Mouse (Mus musculus): Measurements from ENCODE around the gene Sumo2. TPM values are rescaled to one million over a fixed set of nuclear protein-coding genes. Genes with fewer than 3 reads are reported as not detected.
A peak's percentile ranks its signal among the peaks of the same experiment; 100 is the strongest.

Gene Sumo2
- polyA plus RNA-seq, 1 experiment: 85.2 TPM

DNA sequence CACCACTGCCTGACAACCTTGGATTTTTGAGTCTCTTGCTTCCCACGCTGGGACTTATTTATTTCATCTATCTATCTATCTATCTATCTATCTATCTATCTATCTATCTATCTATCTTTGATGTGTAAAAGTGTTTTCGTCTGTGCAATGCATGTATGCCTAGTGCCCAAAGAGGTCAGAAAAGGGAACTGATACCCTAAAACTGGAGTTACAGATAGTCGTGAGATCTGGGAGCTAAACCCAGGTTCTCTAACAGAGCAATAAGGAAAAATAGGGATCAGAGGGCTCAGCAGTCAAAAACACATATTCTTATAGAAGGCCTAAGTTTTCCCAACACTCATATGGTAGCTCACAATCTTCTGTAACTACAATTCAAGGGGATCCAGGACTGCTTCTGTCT, 16.5 kb downstream of the Sumo2 start:
- H3K27ac ChIP-seq (ENCODE audit: insufficient read depth, low read depth, low read length): no peak overlapping the region
- TF ChIP-seq CTCF (conservative IDR thresholded peaks at IDR 0.05; ENCODE audit: insufficient read depth, insufficient read length, low read depth, low read length) (no peak), POLR2A (IDR thresholded peaks at IDR 0.05; ENCODE audit: low read depth, low read length) (no peak)
- 81% methylated on average over 3 of the region's 3 CpGs for WGBS

DNA sequence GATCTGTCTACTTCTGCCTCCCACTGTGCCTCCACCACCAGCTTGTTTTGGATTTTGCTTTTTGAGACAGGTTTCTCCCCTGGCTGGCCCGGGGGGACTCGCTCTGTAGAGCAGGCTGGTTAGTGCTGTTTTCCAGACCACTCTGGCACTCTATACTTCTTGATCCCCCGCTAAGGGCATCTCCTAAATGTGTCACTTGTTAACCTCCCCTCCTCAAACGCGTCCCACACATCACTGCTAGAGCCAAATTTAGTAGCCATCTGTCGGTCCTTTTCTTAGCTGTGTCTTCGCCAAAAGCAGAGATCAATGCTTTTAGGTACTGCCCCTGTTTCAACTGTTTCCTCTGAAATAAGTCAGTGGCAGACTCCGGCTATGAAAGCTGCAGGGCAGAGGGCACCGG, 17.4 kb downstream of the Sumo2 start:
- H3K4me1 ChIP-seq (ENCODE audit: control insufficient read depth, insufficient read depth, low read length): no peaks in the 10 kb centered on the region
- no peak overlapping the region for H3K27ac ChIP-seq (ENCODE audit: insufficient read depth, low read depth, low read length)
- no peak overlapping the region for H3K4me3 ChIP-seq (ENCODE audit: insufficient read depth, low read depth, low read length)
- WGBS: 50% methylated on average over 9 of the region's 9 CpGs
- no peak for TF ChIP-seq POLR2A (IDR thresholded peaks at IDR 0.05; ENCODE audit: low read depth, low read length)
- no peak for TF ChIP-seq CTCF (conservative IDR thresholded peaks at IDR 0.05; ENCODE audit: insufficient read depth, insufficient read length, low read depth, low read length)
- no peak for DNase-seq
- no peaks in the 10 kb centered on the region for H3K36me3 ChIP-seq (ENCODE audit: control insufficient read depth, insufficient read depth, low read length)
- no peaks in the 10 kb centered on the region for H3K27me3 ChIP-seq (replicated peaks; ENCODE audit: control insufficient read depth, insufficient read depth, low read length)

More for the DNA sequence above, 16.5 kb downstream of the Sumo2 start:
- Histone ChIP-seq H3K4me3 (ENCODE audit: insufficient read depth, low read depth, low read length) (no peak overlapping the region), H3K4me1 (ENCODE audit: control insufficient read depth, insufficient read depth, low read length) (no peaks in the 10 kb centered on the region), H3K27me3 (replicated peaks; ENCODE audit: control insufficient read depth, insufficient read depth, low read length) (no peaks in the 10 kb centered on the region; the same call in 1 of the 2 replicates), H3K36me3 (ENCODE audit: control insufficient read depth, insufficient read depth, low read length) (no peaks in the 10 kb centered on the region)
- DNase-seq: no peak

DNA sequence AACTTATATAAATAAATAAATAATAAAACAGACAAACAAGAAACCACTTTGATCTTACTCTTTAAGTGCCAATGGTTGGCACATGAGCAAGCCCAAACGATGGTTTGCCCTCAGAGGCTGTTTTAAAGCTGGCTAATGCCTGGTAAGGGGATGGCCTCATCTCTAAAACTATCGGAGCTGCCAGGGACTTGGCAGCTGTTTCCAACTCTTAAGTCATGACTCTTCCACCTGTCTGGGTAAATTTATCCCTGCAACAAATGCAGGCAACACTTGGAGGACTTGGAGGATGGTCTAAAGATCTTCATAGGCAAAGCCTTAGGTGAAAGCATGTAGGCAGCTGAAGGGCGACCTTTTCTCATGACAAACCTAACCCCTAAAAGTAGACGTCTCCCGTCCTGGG, 19.1 kb downstream of the Sumo2 start:
- no peak overlapping the region for H3K4me3 ChIP-seq (ENCODE audit: insufficient read depth, low read depth, low read length)
- no peak overlapping the region for H3K27ac ChIP-seq (ENCODE audit: insufficient read depth, low read depth, low read length)
- no peaks in the 10 kb centered on the region for H3K36me3 ChIP-seq (ENCODE audit: control insufficient read depth, insufficient read depth, low read length)
- DNase-seq: no peak
- 76% methylated on average over 5 of the region's 5 CpGs for WGBS
- peaks cover 3% of the 10 kb centered on the region for H3K4me1 ChIP-seq (ENCODE audit: control insufficient read depth, insufficient read depth, low read length)
- no peaks in the 10 kb centered on the region for H3K27me3 ChIP-seq (replicated peaks; ENCODE audit: control insufficient read depth, insufficient read depth, low read length)
- no peak for TF ChIP-seq CTCF (conservative IDR thresholded peaks at IDR 0.05; ENCODE audit: insufficient read depth, insufficient read length, low read depth, low read length)
- no peak for TF ChIP-seq POLR2A (IDR thresholded peaks at IDR 0.05; ENCODE audit: low read depth, low read length)

DNA sequence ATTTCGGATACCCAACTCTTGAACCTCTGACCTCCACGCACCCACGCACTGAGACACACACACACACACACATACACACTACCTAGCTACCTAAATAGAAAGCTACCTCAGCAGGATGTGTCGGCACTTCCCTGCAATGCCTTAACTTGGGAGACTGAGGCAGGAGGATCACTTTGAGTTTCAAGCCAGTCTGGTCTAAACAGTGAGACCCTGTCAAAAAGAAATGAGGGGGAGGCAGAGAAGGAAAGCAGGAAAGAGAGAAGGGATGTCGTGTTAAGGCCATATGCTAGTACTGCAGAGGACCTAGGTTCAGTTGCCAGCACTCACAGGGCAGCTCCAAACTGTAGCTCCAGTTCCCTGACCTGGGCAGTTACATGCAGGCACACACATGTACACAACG, 21.1 kb downstream of the Sumo2 start:
- Histone ChIP-seq H3K4me1 (ENCODE audit: control insufficient read depth, insufficient read depth, low read length) (peaks cover 3% of the 10 kb centered on the region), H3K27ac (ENCODE audit: insufficient read depth, low read depth, low read length) (no peak overlapping the region), H3K27me3 (replicated peaks; ENCODE audit: control insufficient read depth, insufficient read depth, low read length) (no peaks in the 10 kb centered on the region), H3K36me3 (ENCODE audit: control insufficient read depth, insufficient read depth, low read length) (no peaks in the 10 kb centered on the region), H3K4me3 (ENCODE audit: insufficient read depth, low read depth, low read length) (no peak overlapping the region)
- DNase-seq: no peak
- 70% methylated on average over 6 of the region's 6 CpGs for WGBS
- TF ChIP-seq POLR2A (IDR thresholded peaks at IDR 0.05; ENCODE audit: low read depth, low read length) (no peak), CTCF (conservative IDR thresholded peaks at IDR 0.05; ENCODE audit: insufficient read depth, insufficient read length, low read depth, low read length) (no peak)

DNA sequence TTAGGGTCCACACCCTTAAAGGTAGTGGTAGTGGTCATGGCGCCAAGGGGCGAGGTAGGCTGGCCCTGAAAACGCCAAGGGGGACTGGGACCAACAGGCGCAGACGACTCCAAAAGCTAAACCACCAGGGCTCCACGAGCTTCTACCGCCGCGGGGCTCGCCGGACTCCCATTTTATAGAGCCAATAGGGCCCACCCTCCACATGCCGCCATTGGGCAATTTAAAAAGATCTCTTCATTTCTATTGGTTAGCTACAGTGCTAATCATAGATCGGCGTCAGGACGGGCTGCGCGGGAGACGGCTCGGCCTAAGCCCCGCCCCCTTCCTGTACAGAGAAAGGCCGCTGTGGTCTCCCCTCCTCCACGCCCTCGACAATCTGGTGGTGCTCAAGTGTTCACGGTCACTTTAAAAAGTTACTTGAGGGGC, 21.8 kb downstream of the Sumo2 start, which contains the start of gene Jpt1:
Gene Jpt1 (minus strand): TSS at position 150 of the 426 bp plus-strand sequence.
- under 1% methylated on average over 24 of the region's 24 CpGs for WGBS
- Histone ChIP-seq H3K4me1 (ENCODE audit: control insufficient read depth, insufficient read depth, low read length) (peaks cover 3% of the 10 kb centered on the region), H3K27ac (ENCODE audit: insufficient read depth, low read depth, low read length) (0 out of 2 replicates have a peak within 1 kb of the TSS, but pooled peaks have one; percentile 24), H3K27me3 (replicated peaks; ENCODE audit: control insufficient read depth, insufficient read depth, low read length) (no peaks in the 10 kb centered on the region), H3K4me3 (ENCODE audit: insufficient read depth, low read depth, low read length) (peak within 1 kb of the TSS; percentile 84), H3K36me3 (ENCODE audit: control insufficient read depth, insufficient read depth, low read length) (no peaks in the 10 kb centered on the region)
- DNase-seq: peak; percentile 99
- peak; percentile 99 for TF ChIP-seq POLR2A (IDR thresholded peaks at IDR 0.05; ENCODE audit: low read depth, low read length)
- TF ChIP-seq CTCF (conservative IDR thresholded peaks at IDR 0.05; ENCODE audit: insufficient read depth, insufficient read length, low read depth, low read length): no peak

DNA sequence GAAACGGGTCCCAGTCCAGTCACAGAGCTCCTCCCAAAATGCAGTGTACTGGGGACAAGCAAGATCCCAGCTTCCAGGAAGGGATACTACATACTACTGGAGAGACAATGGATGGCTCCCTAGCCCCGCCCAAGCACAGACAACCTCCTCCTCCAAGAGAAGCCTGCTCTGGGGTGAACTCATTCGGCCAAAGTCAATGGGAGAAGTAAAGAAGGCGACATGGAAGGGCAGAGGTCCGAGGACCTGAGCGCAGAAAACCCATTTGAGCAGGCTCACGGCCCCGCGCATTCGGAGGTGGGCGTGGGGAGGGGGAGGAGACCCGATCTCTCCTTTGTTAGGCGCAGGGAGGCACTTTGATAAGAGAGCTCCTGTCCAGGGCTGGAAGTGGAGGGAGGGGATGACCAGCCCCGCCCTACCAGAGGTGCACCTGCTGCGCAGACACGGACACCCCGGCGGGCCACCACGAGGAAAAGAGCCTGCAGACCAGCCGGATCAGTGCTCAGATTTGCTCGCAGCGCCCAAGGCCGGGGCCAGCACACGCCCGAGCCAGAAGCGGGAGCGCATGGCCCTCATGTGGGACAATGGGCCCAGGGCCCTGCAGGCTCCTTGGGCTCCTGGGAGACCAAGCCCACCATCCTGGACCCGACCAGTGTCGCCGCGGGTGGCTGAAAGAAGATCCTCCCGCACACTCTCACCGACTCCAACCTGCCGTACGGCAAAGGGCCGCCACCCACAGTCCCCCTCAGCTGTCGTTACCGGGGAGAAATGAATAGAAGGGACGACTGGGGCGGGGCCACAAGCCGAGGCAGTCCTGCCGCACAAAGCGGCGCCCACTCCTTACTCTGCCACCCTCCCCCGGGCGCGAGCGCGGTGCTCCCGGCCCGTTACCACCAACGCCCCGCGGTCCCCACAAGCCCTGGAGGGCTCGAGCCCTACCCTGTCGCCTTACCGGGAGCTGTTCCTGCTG, 22.5 kb downstream of the Sumo2 start:
- Histone ChIP-seq H3K4me1 (ENCODE audit: control insufficient read depth, insufficient read depth, low read length) (peaks cover 3% of the 10 kb centered on the region), H3K36me3 (ENCODE audit: control insufficient read depth, insufficient read depth, low read length) (no peaks in the 10 kb centered on the region), H3K27ac (ENCODE audit: insufficient read depth, low read depth, low read length) (0 out of 2 replicates have a peak overlapping the region, but pooled peaks have one; percentile 24), H3K4me3 (ENCODE audit: insufficient read depth, low read depth, low read length) (peak overlapping the region; percentile 84), H3K27me3 (replicated peaks; ENCODE audit: control insufficient read depth, insufficient read depth, low read length) (no peaks in the 10 kb centered on the region)
- DNase-seq: peak; percentile 42
- TF ChIP-seq POLR2A (IDR thresholded peaks at IDR 0.05; ENCODE audit: low read depth, low read length) (no peak), CTCF (conservative IDR thresholded peaks at IDR 0.05; ENCODE audit: insufficient read depth, insufficient read length, low read depth, low read length) (no peak)
- under 1% methylated on average over 57 of the region's 57 CpGs for WGBS
